Mouse (Mus musculus) liver, embryonic 15.5 days (tissue): ENCODE measurements around the gene Rbms3. TPM values are rescaled to one million over a fixed set of nuclear protein-coding genes. Genes with fewer than 3 reads are reported as not detected.

Experiments used
- ATAC-seq: fragments of 200-750 bp; cut with Nextera tagmentation; 2 replicates; pipeline ENCODE4 v1.8.0; 2017; ENCODE audit warnings: moderate number of reproducible peaks, mild to moderate bottlenecking, moderate library complexity; ENCODE audit not compliant: insufficient read depth
- H3K27ac ChIP-seq: fragments of 300-500 bp; sonication (generic); replicated peaks from 2 replicates; pipeline ENCODE4 v1.5.1; 2015; ENCODE audit warnings: mild to moderate bottlenecking, inconsistent platforms
- H3K27me3 ChIP-seq: fragments of 300-500 bp; sonication (generic); 2 replicates; pipeline ENCODE4 v1.6.1; 2015; ENCODE audit warnings: mild to moderate bottlenecking, inconsistent platforms
- H3K36me3 ChIP-seq: fragments of 300-500 bp; sonication (generic); replicated peaks from 2 replicates; pipeline ENCODE4 v1.6.1; 2015; ENCODE audit warnings: moderate library complexity, mild to moderate bottlenecking, inconsistent platforms
- H3K4me1 ChIP-seq: fragments of 300-500 bp; sonication (generic); replicated peaks from 2 replicates; pipeline ENCODE4 v1.6.1; 2015; ENCODE audit warnings: inconsistent platforms
- H3K4me2 ChIP-seq: fragments of 300-500 bp; sonication (generic); 2 replicates; pipeline ENCODE4 v1.6.1; 2015; ENCODE audit warnings: moderate library complexity, mild to moderate bottlenecking, inconsistent platforms
- H3K4me3 ChIP-seq: fragments of 300-500 bp; sonication (generic); replicated peaks from 2 replicates; pipeline ENCODE4 v1.5.1; 2015; ENCODE audit warnings: mild to moderate bottlenecking, inconsistent platforms
- H3K9ac ChIP-seq: fragments of 300-500 bp; sonication (generic); 2 replicates; pipeline ENCODE4 v1.6.1; 2015; ENCODE audit warnings: moderate library complexity, mild to moderate bottlenecking, inconsistent platforms
- H3K9me3 ChIP-seq: fragments of 300-500 bp; sonication (generic); replicated peaks from 2 replicates; pipeline ENCODE4 v1.6.1; 2016; ENCODE audit warnings: inconsistent platforms
- WGBS: fragments of 180-500 bp; shearing (Covaris S2); methylation state at CpG from one replicate; pipeline ENCODE4 v1.1.7; 2015; ENCODE audit warnings: mixed read lengths; ENCODE audit not compliant: insufficient replicate concordance; 5-methylcytosine and 5-hydroxymethylcytosine counted together
- polyA plus RNA-seq: library from polyadenylated mRNA; unstranded; fragments of >200 nt; fragmentation: Nextera tagmentation; extraction: Ambion mirVana; gene quantifications from 2 replicates; pipeline ENCODE4 v1.2.1, GENCODE M21; 2015

The Rbms3 gene
- polyA plus RNA-seq, 1 experiment from 2014 or later: 3.0 TPM

DNA sequence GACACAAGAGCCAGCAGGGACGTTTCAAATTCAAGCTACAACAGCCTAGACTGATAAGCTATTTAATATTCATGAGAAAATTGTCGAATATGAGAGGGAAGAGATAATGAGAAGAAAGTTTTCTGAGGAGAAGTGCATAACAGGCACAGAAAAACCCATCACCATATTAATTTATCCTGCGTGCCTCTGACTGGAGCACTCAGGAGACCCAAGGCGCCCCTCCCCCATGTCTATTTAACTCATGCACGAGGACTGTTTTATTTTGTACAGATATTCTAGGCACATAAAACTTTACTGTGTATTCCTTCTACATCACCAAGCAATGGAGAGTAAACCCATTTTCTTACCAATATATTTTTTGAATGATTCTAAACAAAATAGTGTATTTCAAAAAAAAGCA is 33.6 kb downstream of the Rbms3 start:
- H3K27me3 ChIP-seq: no peaks in the 10 kb centered on the region
- no peak overlapping the region for H3K27ac ChIP-seq
- H3K9me3 ChIP-seq: no peaks in the 10 kb centered on the region
- ATAC-seq: no peak
- H3K4me3 ChIP-seq: no peak overlapping the region
- 42% methylated on average over 5 of the region's 5 CpGs for WGBS
- H3K36me3 ChIP-seq: no peaks in the 10 kb centered on the region
- H3K4me2 ChIP-seq: no peak overlapping the region
- H3K4me1 ChIP-seq: no peaks in the 10 kb centered on the region
- H3K9ac ChIP-seq: no peak overlapping the region

DNA sequence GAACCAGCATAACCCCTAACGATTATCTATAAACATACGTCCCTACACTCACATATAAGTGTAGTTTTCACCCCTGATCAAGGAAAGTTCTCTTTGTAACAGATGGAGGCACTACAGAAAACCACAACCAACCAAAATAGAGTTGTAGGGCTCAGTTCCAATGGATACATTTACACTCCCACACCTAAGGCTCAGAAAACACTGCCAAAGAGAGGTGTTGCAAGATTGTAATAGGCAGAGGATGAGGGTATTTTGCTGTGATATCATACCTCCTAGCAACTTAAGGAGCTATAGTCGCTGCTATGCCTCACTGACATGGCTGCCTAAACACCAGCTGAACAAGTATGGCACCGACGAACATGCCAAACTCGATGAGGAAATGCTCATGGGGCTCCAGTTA is 44.4 kb downstream of the Rbms3 start:
- no peak for ATAC-seq
- no peak overlapping the region for H3K4me3 ChIP-seq
- H3K27me3 ChIP-seq: no peaks in the 10 kb centered on the region
- H3K9me3 ChIP-seq: no peaks in the 10 kb centered on the region
- no peak overlapping the region for H3K4me2 ChIP-seq
- H3K4me1 ChIP-seq: no peaks in the 10 kb centered on the region
- WGBS: 64% methylated on average over 6 of the region's 6 CpGs
- H3K27ac ChIP-seq: no peak overlapping the region
- no peaks in the 10 kb centered on the region for H3K36me3 ChIP-seq
- no peak overlapping the region for H3K9ac ChIP-seq

DNA sequence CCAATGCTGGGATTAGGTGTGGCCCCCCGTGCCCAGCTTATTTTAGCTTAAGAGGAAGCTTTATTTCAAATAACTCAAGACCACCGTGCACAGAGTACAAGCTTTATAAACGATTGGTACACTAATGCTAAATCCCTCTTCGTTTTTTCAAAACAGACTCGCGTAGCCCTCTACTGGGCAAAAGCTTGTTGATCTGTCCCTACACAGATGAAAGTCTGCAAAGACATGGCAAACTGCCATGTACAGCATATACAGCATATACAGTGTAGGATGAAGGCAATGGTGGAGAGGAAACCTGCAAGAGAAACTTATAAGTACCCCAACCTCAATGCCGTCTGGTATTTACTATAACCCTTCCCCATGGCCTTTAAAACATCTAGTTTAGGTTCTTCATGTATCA is 46.1 kb downstream of the Rbms3 start:
- H3K36me3 ChIP-seq: no peaks in the 10 kb centered on the region
- H3K27me3 ChIP-seq: no peaks in the 10 kb centered on the region
- no peak overlapping the region for H3K27ac ChIP-seq
- no peaks in the 10 kb centered on the region for H3K4me1 ChIP-seq
- no peak for ATAC-seq
- H3K9ac ChIP-seq: no peak overlapping the region
- H3K4me2 ChIP-seq: no peak overlapping the region
- WGBS: 57% methylated on average over 7 of the region's 7 CpGs
- no peak overlapping the region for H3K4me3 ChIP-seq
- H3K9me3 ChIP-seq: no peaks in the 10 kb centered on the region

DNA sequence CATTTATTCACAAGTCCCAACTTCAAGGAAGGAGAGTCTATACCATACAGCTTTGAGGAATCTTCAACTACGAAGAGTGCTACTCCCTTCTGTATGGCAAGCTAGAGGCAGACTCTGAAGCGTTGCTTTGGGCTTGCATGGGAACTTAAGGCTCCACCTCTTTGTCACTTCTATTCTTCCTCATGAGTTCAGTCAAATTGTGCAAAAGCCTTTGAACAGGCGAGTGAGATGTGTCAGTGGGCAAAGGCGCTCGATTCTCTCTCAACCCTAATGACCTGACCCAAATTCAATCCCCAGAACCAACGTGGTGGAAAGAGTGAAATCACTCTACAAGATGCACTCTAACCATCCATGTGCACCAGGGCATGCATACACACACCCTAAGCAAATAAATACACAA is 47.1 kb downstream of the Rbms3 start:
- Histone ChIP-seq H3K4me3 (no peak overlapping the region), H3K27ac (no peak overlapping the region), H3K27me3 (no peaks in the 10 kb centered on the region), H3K9me3 (no peaks in the 10 kb centered on the region), H3K36me3 (no peaks in the 10 kb centered on the region), H3K4me2 (no peak overlapping the region), H3K9ac (no peak overlapping the region), H3K4me1 (no peaks in the 10 kb centered on the region)
- WGBS: 62% methylated on average over 6 of the region's 6 CpGs
- ATAC-seq: no peak

DNA sequence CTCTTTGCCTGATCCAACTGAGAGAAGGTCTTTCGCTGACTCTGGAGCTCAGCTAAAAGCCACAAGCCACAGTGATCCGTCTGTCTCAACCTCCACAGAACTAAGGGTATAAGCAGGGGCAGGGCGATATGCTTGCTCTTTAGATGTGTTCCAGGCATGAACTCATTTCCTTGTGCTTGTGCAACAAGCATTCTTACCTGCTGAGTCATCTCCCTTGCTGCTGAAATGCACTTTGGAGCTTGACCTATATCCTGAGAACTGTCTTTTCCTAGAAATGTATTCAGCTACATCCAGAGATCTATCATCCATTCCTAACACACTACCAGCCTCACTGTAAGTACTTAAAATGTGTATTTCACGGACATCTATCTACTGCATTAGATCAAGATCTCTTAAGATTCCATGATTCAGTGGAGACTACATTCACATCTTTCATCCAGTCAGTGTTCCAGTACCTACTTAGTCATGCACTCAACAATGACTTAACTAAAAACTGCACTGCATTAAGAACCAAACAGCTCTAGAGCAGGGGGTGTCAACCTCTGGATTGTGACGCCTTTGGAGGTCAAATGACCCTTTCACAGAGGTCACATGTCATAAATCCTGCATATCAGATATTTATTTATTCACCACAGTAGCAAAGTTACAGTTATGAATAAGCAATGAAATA is 58.4 kb downstream of the Rbms3 start:
- no peak for ATAC-seq
- Histone ChIP-seq H3K27ac (no peak overlapping the region), H3K36me3 (no peaks in the 10 kb centered on the region), H3K4me1 (no peaks in the 10 kb centered on the region), H3K27me3 (no peaks in the 10 kb centered on the region), H3K4me2 (no peak overlapping the region), H3K9ac (no peak overlapping the region), H3K9me3 (no peaks in the 10 kb centered on the region), H3K4me3 (no peak overlapping the region)
- WGBS: 36% methylated on average over 5 of the region's 5 CpGs

DNA sequence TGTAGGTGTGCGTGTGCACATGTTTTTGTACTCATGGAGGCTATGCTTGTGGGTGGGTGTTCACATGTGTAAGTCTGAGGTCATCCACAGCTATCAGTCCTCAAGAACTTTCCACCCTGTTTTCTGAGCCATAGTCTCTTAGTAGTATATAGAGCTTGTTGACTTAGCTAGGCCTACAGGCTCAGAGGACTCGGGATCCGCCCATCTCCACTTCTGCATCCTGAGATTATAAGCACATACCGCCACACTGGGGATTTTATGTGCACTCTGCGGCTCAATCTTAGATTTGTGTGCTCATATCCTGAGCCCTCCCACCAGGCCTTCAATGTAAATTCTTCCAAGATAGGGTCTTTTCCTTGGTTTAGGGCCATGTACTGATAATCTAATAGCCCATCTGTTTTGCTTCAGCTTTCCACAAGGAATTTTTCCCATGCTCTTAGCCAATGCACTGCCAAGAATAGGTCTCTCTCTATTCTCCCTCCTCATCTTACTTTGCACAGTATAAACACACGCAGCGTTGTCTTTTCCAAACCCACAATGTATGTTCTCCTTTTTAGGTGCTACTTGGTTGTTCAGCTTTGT is 59.4 kb downstream of the Rbms3 start:
- no peak overlapping the region for H3K27ac ChIP-seq
- H3K4me1 ChIP-seq: no peaks in the 10 kb centered on the region
- H3K4me2 ChIP-seq: no peak overlapping the region
- H3K9ac ChIP-seq: no peak overlapping the region
- H3K27me3 ChIP-seq: no peaks in the 10 kb centered on the region
- H3K36me3 ChIP-seq: no peaks in the 10 kb centered on the region
- no peaks in the 10 kb centered on the region for H3K9me3 ChIP-seq
- WGBS: 57% methylated on average over 7 of the region's 7 CpGs
- no peak for ATAC-seq
- no peak overlapping the region for H3K4me3 ChIP-seq

DNA sequence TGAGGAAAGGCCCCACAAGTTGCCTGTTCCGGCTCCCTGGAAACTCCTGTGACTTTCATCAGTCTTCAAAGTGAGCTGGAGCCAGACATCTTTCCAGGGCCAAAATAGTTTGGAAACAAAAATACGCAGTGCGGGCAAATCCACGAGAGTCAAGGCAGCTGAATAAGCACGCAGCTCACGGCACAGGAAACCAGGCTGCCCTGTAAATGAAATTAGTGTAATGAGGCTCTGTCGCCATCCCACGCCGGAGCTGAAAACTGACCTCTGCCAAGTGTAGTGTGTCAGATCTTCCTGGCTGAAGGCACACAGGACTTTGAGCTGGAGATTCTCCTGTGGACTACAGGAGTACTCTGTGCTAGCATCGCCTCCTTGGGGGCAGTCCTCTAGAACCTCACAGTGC is 63.4 kb downstream of the Rbms3 start:
- no peaks in the 10 kb centered on the region for H3K4me1 ChIP-seq
- H3K27me3 ChIP-seq: no peaks in the 10 kb centered on the region
- no peak for ATAC-seq
- H3K9ac ChIP-seq: no peak overlapping the region
- no peak overlapping the region for H3K4me3 ChIP-seq
- no peak overlapping the region for H3K4me2 ChIP-seq
- no peaks in the 10 kb centered on the region for H3K36me3 ChIP-seq
- 72% methylated on average over 10 of the region's 10 CpGs for WGBS
- no peak overlapping the region for H3K27ac ChIP-seq
- no peaks in the 10 kb centered on the region for H3K9me3 ChIP-seq

DNA sequence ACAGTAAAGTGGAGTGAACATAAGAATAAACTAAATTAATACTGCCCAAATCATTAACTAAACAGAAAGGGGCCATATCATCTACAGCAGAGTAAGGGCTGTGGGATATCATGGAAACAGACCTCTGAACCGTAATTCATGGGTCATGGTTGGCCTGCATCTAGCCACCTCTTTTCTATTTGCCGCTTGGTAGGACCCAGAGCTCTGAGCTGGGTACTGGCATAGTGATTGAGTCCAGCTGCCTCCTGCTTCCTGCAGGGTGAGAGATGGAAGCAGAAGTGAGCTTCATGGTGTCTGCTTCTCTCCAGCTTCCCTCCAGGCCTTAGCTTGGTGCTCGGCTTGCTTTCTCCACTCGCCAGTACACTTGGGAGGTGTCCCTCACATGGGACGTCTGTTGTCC is 71.2 kb downstream of the Rbms3 start:
- Histone ChIP-seq H3K9me3 (no peaks in the 10 kb centered on the region), H3K27me3 (no peaks in the 10 kb centered on the region), H3K9ac (no peak overlapping the region), H3K4me3 (no peak overlapping the region), H3K4me2 (no peak overlapping the region), H3K36me3 (no peaks in the 10 kb centered on the region), H3K4me1 (no peaks in the 10 kb centered on the region), H3K27ac (no peak overlapping the region)
- 68% methylated on average over 5 of the region's 5 CpGs for WGBS
- ATAC-seq: no peak

DNA sequence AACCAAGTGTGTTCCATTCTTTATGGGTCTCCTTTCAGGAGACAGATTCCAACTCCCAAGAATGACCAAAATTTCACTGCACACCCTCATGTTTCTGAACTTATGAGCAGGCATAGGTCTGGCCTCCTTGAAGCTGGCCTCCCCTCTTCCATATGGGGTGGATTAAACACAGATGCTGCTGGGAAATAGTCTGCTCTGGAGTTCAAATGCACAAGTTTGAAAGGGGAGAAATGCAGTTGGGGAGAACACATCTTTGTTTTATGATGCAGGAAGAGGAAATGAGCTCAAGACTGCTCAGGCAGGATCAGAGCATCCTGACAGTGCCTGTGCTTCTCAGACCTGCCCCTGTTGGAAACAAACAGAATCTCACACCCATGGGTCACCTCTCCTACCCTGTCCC is 75.4 kb downstream of the Rbms3 start:
- no peak overlapping the region for H3K4me2 ChIP-seq

DNA sequence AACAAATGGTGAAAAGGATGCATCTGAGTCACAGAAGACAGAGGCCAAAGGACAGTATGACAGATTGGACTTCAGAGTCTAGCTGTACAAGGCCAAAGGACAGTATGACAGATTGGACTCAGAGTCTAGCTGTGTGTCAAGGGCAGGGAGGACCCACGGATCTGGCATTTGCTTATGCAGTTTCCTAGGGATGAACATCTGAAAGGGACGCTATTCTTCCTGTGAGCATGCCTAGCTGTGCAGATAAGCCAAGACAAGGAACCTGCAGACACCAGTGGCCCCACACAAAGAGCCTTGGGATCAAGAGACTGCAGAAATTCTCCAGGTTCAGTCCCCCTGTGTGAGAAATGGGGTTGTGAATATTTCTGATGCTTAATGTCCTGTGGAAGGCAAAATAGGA is 100.4 kb downstream of the Rbms3 start:
- H3K4me2 ChIP-seq: no peak overlapping the region

More for the DNA sequence above, 75.4 kb downstream of the Rbms3 start:
- H3K27ac ChIP-seq: no peak overlapping the region
- no peaks in the 10 kb centered on the region for H3K27me3 ChIP-seq
- H3K4me3 ChIP-seq: no peak overlapping the region
- H3K4me1 ChIP-seq: no peaks in the 10 kb centered on the region
- H3K9ac ChIP-seq: no peak overlapping the region
- no peaks in the 10 kb centered on the region for H3K9me3 ChIP-seq
- no peak for ATAC-seq
- no peaks in the 10 kb centered on the region for H3K36me3 ChIP-seq

DNA sequence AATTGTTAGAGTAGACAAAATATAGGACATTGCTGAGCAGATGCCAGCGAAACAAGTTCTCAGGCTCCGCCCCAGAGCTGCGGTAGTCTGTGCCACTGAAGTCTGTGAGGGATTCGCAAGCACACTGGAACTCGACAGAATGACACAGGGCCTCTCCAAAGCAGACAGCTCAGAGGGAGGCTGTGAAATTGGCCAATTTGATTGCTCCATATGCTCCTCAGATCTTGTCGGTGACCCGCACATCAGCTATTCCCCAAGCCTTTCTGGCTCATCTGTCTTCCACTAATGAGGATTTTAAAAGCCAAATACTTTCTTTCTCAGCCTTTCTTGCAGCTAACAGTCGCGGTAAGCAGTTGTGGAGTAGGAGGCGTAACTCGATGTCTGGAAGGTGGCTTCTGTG is 120.8 kb downstream of the Rbms3 start:
- no peaks in the 10 kb centered on the region for H3K9me3 ChIP-seq
- H3K9ac ChIP-seq: no peak overlapping the region
- H3K36me3 ChIP-seq: no peaks in the 10 kb centered on the region
- H3K4me1 ChIP-seq: no peaks in the 10 kb centered on the region
- no peak overlapping the region for H3K4me3 ChIP-seq
- no peak overlapping the region for H3K27ac ChIP-seq
- no peaks in the 10 kb centered on the region for H3K27me3 ChIP-seq
- no peak overlapping the region for H3K4me2 ChIP-seq
- WGBS: 76% methylated on average over 11 of the region's 11 CpGs
- ATAC-seq: no peak

More for the DNA sequence above, 100.4 kb downstream of the Rbms3 start:
- H3K9ac ChIP-seq: no peak overlapping the region
- no peaks in the 10 kb centered on the region for H3K9me3 ChIP-seq
- no peaks in the 10 kb centered on the region for H3K4me1 ChIP-seq
- 48% methylated on average over 2 of the region's 2 CpGs for WGBS
- ATAC-seq: no peak
- H3K4me3 ChIP-seq: no peak overlapping the region
- no peaks in the 10 kb centered on the region for H3K27me3 ChIP-seq
- no peaks in the 10 kb centered on the region for H3K36me3 ChIP-seq
- no peak overlapping the region for H3K27ac ChIP-seq

DNA sequence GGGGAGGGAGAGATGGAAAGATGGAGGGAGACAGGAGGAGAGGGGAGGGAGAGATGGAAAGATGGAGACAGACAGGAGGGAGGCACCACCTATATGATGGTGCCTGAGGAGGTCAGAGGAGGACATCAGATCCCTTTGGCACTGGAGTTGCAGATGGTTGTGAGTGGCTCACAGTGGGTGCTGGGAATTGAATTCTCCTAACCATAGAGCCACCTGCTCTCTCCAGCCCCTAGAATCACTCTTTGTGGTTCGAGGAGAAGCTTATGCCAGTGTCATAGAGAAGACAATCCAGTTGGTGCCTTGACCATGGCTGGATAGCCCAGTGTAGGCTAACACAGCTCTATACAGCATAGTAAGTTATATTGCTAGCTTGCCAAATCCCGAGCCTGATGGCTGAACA is 137.8 kb downstream of the Rbms3 start:
- no peak overlapping the region for H3K4me3 ChIP-seq
- no peak overlapping the region for H3K27ac ChIP-seq
- no peak for ATAC-seq
- 40% methylated on average over 2 of the region's 2 CpGs for WGBS
- no peaks in the 10 kb centered on the region for H3K4me1 ChIP-seq
- no peaks in the 10 kb centered on the region for H3K27me3 ChIP-seq
- no peaks in the 10 kb centered on the region for H3K9me3 ChIP-seq
- H3K9ac ChIP-seq: no peak overlapping the region
- H3K4me2 ChIP-seq: no peak overlapping the region
- H3K36me3 ChIP-seq: no peaks in the 10 kb centered on the region
